Mouse (Mus musculus): Measurements from ENCODE around the gene Cybrd1.

DNA sequence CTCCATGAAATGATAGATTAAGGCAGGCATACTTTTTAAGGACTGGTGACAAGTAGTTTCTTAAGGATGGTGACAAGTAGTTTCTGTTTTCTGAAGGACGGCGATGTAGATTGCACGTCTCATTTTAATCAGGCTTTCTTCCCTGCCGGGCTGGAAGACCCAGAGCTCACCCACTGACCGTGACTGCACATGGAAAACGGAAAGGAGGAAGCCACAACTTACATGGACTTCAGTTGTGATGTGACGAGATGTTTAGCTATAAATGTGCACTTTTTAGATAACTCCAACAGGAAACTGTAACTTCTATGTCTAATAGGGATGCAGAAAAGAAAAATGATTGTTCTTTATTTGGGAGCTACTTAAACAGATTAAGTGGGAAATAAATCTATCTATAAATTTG lies 24.7 kb downstream of the Cybrd1 start:
- TF ChIP-seq POLR2A (IDR thresholded peaks at IDR 0.05; ENCODE audit: extremely low read depth, insufficient read depth, low read length) (no peak), CTCF (IDR thresholded peaks at IDR 0.05; ENCODE audit: low read depth, low read length) (no peak)

Measured in liver, adult 2 months (tissue).